11 mouse cellular contexts compared by ENCODE assay signal in genomic region chr13:93772861-93773260, GRCm38 (mm10). TPM values are rescaled to one million over a fixed set of nuclear protein-coding genes. Genes with fewer than 3 reads are reported as not detected.
A peak's percentile ranks its signal among the peaks of the same experiment; 100 is the strongest.
DNase-seq lines count a peak whose midpoint lies in the region; ATAC-seq and TF ChIP-seq lines count a peak whose summit lies in the region.
"Had no signal": no experiment of that assay in that cellular context is flagged by ENCODE, and none has a peak within 500 bp of the region (broad histone marks: within the 10 kb centered on the region; RNA-seq: fewer than 3 reads in every experiment).

No protein-coding gene starts in this region.

- H3K9me3 ChIP-seq in heart, embryonic 12.5 days (replicated peaks) = no peaks in the 10 kb centered on the region
- no peaks in the 10 kb centered on the region for H3K9me3 ChIP-seq in megakaryocyte, embryonic 14.5 days
- no peaks in the 10 kb centered on the region for H3K9me3 ChIP-seq in limb, embryonic 14.5 days (ENCODE audit: control insufficient read depth, low read length)
- no peaks in the 10 kb centered on the region for H3K9me3 ChIP-seq in stomach, embryonic 16.5 days (replicated peaks; ENCODE audit: control insufficient read depth, low read length)

- peak overlapping the region; percentile 94 for H3K4me2 ChIP-seq in heart, embryonic 12.5 days
- H3K4me2 ChIP-seq in limb, embryonic 14.5 days (replicated peaks; ENCODE audit: low read depth, low read length, severe bottlenecking) = peak overlapping the region; percentile 95
- peak overlapping the region; percentile 98 for H3K4me2 ChIP-seq in stomach, embryonic 16.5 days (ENCODE audit: low read depth, low read length)

- H3K27ac ChIP-seq in heart, embryonic 12.5 days (ENCODE audit: poor library complexity, severe bottlenecking) = no peak overlapping the region
- H3K27ac ChIP-seq in limb, embryonic 14.5 days (replicated peaks; ENCODE audit: low read depth, low read length) = no peak overlapping the region
- no peak overlapping the region for H3K27ac ChIP-seq in stomach, embryonic 16.5 days (ENCODE audit: low read length)

- WGBS in heart, embryonic 12.5 days = 44% methylated on average over 7 of the region's 7 CpGs
- 33% methylated on average over 7 of the region's 7 CpGs for whole genome bisulfite sequencing in limb, embryonic 14.5 days
- WGBS in stomach, embryonic 16.5 days = 68% methylated on average over 7 of the region's 7 CpGs

- no peak overlapping the region for H3K4me3 ChIP-seq in heart, embryonic 12.5 days
- peak overlapping the region; percentile 96 for H3K4me3 ChIP-seq in megakaryocyte, embryonic 14.5 days (replicated peaks)
- H3K4me3 ChIP-seq in limb, embryonic 14.5 days (replicated peaks; ENCODE audit: low read length) = 0 out of 2 replicates have a peak overlapping the region, but pooled peaks have one; percentile 74
- H3K4me3 ChIP-seq in stomach, embryonic 16.5 days (replicated peaks; ENCODE audit: low read length) = no peak overlapping the region

- DNase-seq in heart, postnatal 36 days = no peak
- no peak for DNase-seq in limb, embryonic 14.5 days (ENCODE audit: low spot score)
- DNase-seq in adrenal gland, adult (ENCODE audit: inconsistent age in 2 of 2, low spot score in 1 of 2) = no peak
- no peak for DNase-seq in urinary bladder, postnatal 10 days (ENCODE audit: low spot score)
- DNase-seq: adrenal gland, adult 2 months; lung, postnatal 4 days; right cerebral cortex, postnatal 14 days had no signal

- peaks cover 5% of the 10 kb centered on the region; the same call in 1 of the 2 replicates for H3K27me3 ChIP-seq in heart, embryonic 12.5 days (replicated peaks)
- H3K27me3 ChIP-seq in megakaryocyte, embryonic 14.5 days (replicated peaks) = peaks cover 16% of the 10 kb centered on the region
- H3K27me3 ChIP-seq in limb, embryonic 14.5 days (ENCODE audit: control insufficient read depth, insufficient read depth, low read length) = no peaks in the 10 kb centered on the region
- no peaks in the 10 kb centered on the region for H3K27me3 ChIP-seq in stomach, embryonic 16.5 days (ENCODE audit: control insufficient read depth, insufficient read depth, low read length)

- intact Hi-C loops in heart, postnatal 36 days (cut with DNase I) = no loop called here

- H3K9ac ChIP-seq in heart, embryonic 12.5 days = no peak overlapping the region
- no peak overlapping the region for H3K9ac ChIP-seq in limb, embryonic 14.5 days (ENCODE audit: low read depth, low read length, severe bottlenecking)
- H3K9ac ChIP-seq in stomach, embryonic 16.5 days (ENCODE audit: low read length) = no peak overlapping the region

- ATAC-seq in heart, embryonic 12.5 days (ENCODE audit: insufficient number of reproducible peaks, low FRiP score) = no peak
- no peak for ATAC-seq in megakaryocyte, adult 5-6 weeks (ENCODE audit: poor library complexity, severe bottlenecking)
- ATAC-seq in limb, embryonic 14.5 days (ENCODE audit: low FRiP score, low read depth) = no peak
- no peak for ATAC-seq in stomach, embryonic 16.5 days (ENCODE audit: insufficient read depth, low FRiP score)

- H3K4me1 ChIP-seq in heart, embryonic 12.5 days (replicated peaks) = peaks cover 13% of the 10 kb centered on the region; the same call in 1 of the 2 replicates
- peaks cover 20% of the 10 kb centered on the region for H3K4me1 ChIP-seq in megakaryocyte, embryonic 14.5 days
- H3K4me1 ChIP-seq in limb, embryonic 14.5 days (ENCODE audit: control insufficient read depth, insufficient read depth, low read length) = peaks cover 8% of the 10 kb centered on the region
- H3K4me1 ChIP-seq in stomach, embryonic 16.5 days (ENCODE audit: control insufficient read depth, insufficient read depth, low read length) = peaks cover 9% of the 10 kb centered on the region; the same call in 1 of the 2 replicates

- no peaks in the 10 kb centered on the region for H3K36me3 ChIP-seq in heart, embryonic 12.5 days
- no peaks in the 10 kb centered on the region for H3K36me3 ChIP-seq in megakaryocyte, embryonic 14.5 days (replicated peaks; ENCODE audit: low read length)
- no peaks in the 10 kb centered on the region for H3K36me3 ChIP-seq in limb, embryonic 14.5 days (ENCODE audit: control insufficient read depth, insufficient read depth, low read length)
- H3K36me3 ChIP-seq in stomach, embryonic 16.5 days (ENCODE audit: control insufficient read depth, insufficient read depth, low read length) = no peaks in the 10 kb centered on the region

- TF ChIP-seq POLR2A in limb, embryonic 14.5 days (IDR thresholded peaks at IDR 0.05; ENCODE audit: borderline replicate concordance, extremely low read depth, insufficient read depth, insufficient read length) = no peak

RNA-seq across cellular contexts. Expression of gene Arsb, which starts 1.4 kb away (rescaled TPM):
- polyA plus RNA-seq in heart, embryonic 12.5 days (2016; fragmentation: Nextera tagmentation; extraction: Ambion mirVana) = 7.6 and 8.1 TPM in 2 replicates
- total RNA-seq in heart, postnatal 36 days (2021) = 1 to 10 TPM; 5.6 to 6.2 TPM
- 0.94 and 2.6 TPM in 2 replicates for polyA plus RNA-seq in megakaryocyte, embryonic 14.5 days (2012; ENCODE audit: insufficient read depth, low replicate concordance)
- total RNA-seq in megakaryocyte, adult 5-6 weeks (2015) = 94.6 and 95.0 TPM in 2 replicates
- total RNA-seq in megakaryocyte, adult 5-6 weeks (2017) = 21.8 and 28.0 TPM in 2 replicates
- 40.4 and 48.1 TPM in 2 replicates for polyA plus RNA-seq in limb, embryonic 14.5 days (2012; rRNA removed)
- 21.0 and 21.9 TPM in 2 replicates for polyA plus RNA-seq in limb, embryonic 14.5 days (2014; fragmentation: Nextera tagmentation; extraction: Ambion mirVana)
- polyA plus RNA-seq in stomach, embryonic 16.5 days (2015; fragmentation: Nextera tagmentation; extraction: Ambion mirVana) = 12.7 and 14.4 TPM in 2 replicates

Comparison
In these comparisons a context has a peak if more than half of its experiments do, and no peak if none do; other contexts are left out.
1. H3K4me3 ChIP-seq: peak in megakaryocyte, embryonic 14.5 days (single experiment) and limb, embryonic 14.5 days (single experiment); none in heart, embryonic 12.5 days (single experiment) and stomach, embryonic 16.5 days (single experiment).
2. Peak in every context shown above with its lines, with median percentiles within 50 percentile points of each other: H3K4me2 ChIP-seq.